Mouse (Mus musculus) E14TG2a.4 (cell line): ENCODE measurements around the gene Eps8l1.

Experiments
- CTCF ChIP-seq: conservative IDR thresholded peaks from 2 replicates; pipeline ENCODE4 v1.5.1; 2014; ENCODE audit warnings: low read length
- NANOG ChIP-seq: IDR thresholded peaks from 2 replicates; pipeline ENCODE4 v1.6.1; 2014; ENCODE audit warnings: borderline replicate concordance, low read length, mixed read lengths
- POU5F1 ChIP-seq: IDR thresholded peaks from 2 replicates; pipeline ENCODE4 v1.6.1; 2014; ENCODE audit warnings: low read length, borderline replicate concordance

DNA sequence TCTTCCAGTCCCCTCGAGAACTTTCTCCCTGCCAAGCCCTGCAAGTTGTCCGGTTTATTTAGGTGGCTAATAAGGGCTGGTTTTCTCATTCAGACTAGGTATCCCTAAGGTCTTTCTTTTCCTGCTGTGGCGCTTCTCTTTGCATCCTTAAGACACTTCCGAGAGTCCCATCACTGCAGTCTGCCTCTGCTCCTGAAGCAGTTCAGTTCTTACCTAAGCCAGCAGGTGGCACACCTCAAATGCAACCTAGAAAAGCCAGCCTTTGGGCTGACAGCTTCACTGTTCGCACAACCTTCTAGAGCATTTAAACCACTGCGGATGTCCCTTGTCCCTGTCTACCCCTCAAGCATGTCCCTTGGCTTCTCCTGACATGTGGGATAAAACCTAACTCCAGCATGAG lies 19.2 kb downstream of the Eps8l1 start:
- TF ChIP-seq CTCF (peak; percentile 74), NANOG (no peak), POU5F1 (no peak)
